Mouse (Mus musculus) ES-Bruce4 (cell line): ENCODE measurements around the gene Ccdc173.
A peak's percentile ranks its signal among the peaks of the same experiment; 100 is the strongest.

Experiments used
- CTCF ChIP-seq: IDR thresholded peaks from one replicate; pipeline ENCODE4 v1.8.1; 2011; ENCODE audit warnings: low read depth, low read length
- POLR2A ChIP-seq: IDR thresholded peaks from one replicate; pipeline ENCODE4 v1.8.1; 2011; ENCODE audit warnings: low read length; ENCODE audit not compliant: insufficient read depth

DNA sequence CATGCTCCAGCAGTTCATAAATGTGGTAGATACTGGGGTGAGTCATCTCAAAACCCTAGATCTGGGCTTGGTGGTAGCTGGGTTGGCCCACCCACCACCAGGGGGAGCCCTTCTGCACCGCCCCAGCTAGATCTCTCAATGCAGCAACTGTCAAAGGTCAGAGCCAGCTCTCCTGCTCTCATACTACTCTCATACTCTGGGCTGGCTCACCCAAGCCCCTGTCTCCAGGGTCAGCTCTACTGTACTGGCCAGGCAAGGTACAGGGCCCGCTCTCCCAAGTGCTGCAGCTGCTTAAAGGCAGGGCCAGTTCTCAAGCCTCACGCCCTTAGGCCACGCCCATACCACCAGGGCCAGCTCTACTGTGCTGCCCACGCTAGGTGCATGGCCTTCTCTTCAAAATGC, 13.5 kb upstream of the Ccdc173 start:
- peak; percentile 90 for TF ChIP-seq CTCF
- TF ChIP-seq POLR2A = no peak
